Mouse (Mus musculus): ENCODE measurements around the gene Irgc1.

Irgc1 gene

GRCm38 (mm10) chr7:24470356-24470755 lies 18.3 kb upstream of the Irgc1 start:
- no peak for DNase-seq

DNA sequence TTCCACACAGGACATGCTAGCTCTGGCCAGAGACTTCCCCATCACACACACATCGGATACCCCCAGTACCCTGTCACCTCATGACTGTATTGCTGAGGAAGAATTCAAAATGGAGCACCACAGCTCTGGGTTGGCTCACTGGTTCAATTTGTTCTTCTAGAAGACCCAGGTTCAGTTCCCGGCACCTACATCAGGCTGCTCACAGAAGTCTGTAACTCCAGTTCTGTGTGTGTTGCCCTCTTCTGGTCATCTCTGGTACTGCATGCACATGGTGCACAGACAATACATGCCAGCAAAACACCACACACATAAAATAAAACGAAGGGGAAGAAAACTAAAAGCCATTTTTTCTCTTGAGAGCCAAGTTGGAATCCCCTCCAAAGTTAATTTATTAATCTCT lies 17.0 kb upstream of the Irgc1 start:
- no peak for DNase-seq

DNA sequence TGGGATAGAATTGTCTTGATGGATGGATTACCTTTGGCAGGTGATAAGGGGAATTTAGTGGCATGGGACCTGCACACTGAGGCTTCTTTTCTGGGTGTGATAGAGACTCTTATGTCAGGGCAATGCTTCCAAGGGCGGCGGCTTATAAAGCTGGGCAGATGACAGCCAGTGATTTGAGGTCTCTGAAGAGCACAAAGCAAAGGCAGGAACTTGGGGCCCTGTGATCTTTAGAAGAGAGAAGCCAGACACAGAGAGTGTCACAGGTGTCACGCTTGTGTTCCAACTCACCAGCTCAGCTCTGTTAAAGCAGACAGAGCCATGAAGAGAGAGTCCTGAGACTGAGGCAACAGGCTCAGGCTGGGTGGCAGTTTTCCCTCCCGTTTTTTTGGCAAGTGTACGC lies 15.8 kb upstream of the Irgc1 start:
- DNase-seq, result no peak

DNA sequence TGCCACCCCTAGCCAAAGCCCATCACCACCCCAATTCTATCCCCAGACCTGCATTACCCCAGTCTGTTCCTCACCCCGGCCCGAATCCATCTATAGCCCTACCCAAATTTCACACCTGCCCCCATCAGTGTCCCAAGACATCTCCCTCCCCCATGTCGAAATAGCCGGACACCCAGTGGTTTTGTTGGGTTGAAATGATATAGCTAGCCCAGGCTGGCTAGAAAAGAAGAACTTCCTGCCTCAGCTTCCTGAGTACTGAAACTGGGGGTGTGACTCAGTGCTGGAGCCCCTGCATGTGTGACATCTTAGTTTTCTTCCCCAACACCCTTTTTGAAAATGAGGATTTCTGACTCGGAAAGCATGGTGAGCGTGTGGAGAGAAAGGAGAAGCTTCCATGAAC lies 14.7 kb upstream of the Irgc1 start:
- DNase-seq, result no peak

DNA sequence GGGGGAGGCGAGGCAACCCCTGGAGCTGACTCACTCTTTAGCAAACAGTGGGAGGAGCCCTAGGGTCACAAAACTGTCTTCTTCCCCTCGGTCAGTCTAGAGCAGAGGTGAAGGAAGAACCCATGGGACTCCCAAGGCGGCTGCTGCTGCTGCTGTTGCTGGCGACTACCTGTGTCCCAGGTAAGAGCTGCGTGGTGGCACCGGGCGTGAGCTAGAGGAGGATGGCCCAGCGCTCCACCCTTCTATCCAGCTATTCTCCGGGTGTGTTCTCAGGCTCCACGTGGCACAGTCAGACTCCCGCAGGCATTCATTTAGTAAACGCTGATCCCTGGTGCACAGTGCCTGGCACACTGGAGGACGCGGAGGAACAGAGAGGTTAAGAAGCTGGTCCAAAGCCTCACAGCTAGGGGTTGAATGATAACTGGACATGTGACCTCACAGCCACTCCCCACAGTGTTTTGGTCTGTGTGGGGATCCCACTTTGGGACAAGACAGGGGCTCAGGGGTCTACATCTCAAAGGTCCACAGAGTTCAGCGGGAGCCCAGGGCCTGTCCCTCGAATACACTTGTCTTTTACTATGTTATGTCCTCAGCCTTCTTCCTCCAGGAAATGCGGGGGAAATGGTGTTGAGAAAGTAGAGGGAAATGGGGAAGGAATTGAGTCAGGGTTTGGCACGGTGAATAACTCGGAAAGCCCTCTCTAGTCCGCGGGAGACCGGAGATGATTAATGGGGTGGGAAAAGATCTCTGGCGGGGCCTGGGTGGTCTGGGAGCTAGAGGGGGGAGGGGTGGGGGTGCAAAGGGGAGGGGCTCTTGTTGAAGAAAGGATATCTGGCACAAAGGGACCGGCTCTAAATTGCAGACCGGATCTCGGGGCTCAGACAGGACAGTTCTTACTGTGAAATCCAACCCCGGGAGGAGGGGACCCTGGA lies 10.6 kb upstream of the Irgc1 start, which contains the start of gene Plaur:
Gene Plaur (plus strand): TSS at position 97 of the 932 bp plus-strand sequence.
- no peak for DNase-seq

- no peak for DNase-seq
Measured at GRCm38 (mm10) chr7:24461376-24462051, 9.4 kb upstream of the Irgc1 start.

DNA sequence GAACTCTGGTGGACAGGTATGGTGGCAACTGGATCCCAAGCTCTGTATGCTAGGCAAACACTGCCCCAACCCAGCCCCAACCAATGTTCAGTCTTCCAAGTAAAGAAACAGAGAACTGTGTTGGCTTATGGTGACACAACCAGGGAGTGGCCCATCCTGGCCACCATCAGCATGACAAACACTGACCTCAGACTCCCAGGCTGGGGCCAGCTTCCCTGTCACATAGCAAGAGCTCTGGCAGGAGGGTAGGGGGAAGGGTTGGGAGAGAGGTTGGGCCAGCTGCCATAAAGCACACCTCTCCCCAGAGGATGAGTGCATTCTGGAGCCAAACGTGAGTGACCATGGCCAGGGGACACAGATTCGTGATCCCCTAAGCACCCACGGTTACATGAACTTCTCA lies 7.7 kb upstream of the Irgc1 start:
- no peak for DNase-seq

GRCm38 (mm10) chr7:24459440-24459839 lies 7.3 kb upstream of the Irgc1 start:
- no peak for DNase-seq

DNA sequence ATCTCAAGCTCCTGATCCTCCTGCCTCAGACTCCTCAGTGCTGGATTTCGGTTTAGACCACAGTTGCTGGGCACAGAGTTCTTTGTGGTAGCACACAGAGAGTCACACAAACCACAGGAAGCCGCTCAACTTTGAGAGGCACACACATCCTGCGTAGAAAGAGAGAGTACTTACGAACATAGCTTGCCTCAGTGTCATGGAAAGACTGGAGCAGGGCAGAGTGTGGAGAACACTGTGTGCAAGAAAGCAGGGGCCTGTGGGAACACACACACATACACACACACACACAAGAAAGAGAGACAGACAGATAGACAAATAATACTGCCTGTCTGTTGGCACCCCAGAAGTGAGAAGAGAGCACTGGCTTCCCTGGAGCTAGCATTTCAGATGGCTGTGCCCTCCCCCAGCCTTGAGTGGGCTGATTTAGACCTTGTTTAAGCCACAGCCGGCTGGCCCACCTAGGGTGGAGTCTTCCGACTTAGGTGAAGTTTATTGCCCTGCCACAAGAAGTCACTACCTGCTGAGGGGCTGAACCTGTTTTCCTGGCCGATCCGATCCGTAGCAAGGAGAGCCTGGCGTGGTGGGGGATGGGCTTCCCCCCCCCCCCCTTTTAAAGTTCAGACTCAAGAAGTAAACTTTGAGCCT lies 5.8 kb upstream of the Irgc1 start:
- no peak for DNase-seq

DNA sequence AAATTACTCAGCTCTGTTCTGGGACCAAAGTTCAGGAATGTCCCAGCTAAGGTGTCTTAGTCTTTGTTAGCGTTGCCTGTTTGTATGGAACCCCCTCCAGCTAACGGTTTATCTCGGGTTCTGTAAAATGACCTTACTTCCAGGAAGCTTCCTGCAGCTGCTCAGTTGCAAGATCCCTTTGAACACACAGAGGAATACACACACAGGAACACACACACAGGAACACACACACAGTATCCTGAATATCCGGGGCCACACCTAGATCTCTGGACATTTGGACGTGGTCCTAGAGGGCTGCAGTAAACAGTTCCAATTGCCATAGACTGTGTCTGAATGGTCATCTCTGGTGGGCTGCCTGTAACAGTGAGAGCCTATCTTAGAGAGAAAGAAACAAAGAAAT lies 3.6 kb upstream of the Irgc1 start:
- DNase-seq, result no peak

DNA sequence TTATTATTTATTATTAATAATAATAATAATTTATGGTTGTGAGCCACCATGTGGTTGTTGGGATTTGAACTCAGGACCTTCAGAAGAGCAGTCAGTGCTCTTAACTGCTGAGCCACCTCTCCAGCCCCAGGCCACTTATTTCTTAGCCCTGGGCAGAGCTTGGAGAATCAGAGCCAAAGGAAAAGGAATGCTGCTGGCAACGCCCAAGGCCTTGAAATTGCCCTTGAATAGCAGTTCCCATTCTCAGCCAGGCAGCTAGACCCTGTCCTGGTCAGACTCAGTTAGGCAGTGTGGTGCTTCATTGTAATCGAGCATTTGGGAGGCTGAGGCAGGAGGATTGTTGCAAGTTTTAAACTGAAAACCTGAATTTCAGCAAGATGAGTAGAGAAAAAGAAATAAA lies 2.1 kb upstream of the Irgc1 start:
- no peak for DNase-seq

GRCm38 (mm10) chr7:24450585-24451017 lies 1.5 kb downstream of the Irgc1 start:
- no peak for DNase-seq

DNA sequence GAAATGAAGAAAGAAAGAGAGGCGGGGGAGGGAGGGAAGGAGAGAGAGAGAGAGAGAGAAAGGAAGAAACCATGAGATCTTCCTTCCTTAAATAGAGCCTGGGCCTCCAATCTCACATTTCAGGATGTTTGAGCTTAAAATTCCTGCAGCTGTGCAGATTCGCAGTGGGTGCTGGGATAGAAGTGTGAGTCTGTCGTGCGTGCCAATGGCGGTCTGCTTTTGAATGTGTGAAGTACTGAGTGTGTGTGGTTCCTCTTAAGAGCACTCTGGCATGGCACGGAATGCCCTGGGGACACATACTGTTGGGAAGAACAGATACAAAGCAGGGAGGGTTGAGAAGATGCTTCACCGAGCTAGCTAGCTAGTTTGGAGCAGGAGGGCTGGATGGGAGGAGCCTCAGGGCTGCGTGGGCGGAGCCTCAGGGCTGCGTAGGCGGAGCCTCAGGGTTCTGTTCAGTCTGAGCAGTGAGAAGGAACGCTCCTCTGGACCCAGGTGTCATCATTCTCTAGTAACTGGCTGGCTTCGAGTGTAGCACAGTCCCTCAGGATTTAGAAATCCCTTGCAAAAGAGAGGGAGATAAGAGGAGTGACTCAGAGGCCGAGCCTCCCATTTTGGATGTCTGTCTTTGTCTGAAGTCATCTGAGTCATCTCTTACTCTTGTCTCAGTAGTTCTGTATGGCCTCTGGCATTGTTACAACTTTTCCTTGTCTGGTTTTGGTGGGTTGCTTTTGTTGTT lies 3.1 kb downstream of the Irgc1 start:
- DNase-seq, result no peak

GRCm38 (mm10) chr7:24446697-24447340 lies 5.3 kb downstream of the Irgc1 start:
- DNase-seq, result no peak

DNA sequence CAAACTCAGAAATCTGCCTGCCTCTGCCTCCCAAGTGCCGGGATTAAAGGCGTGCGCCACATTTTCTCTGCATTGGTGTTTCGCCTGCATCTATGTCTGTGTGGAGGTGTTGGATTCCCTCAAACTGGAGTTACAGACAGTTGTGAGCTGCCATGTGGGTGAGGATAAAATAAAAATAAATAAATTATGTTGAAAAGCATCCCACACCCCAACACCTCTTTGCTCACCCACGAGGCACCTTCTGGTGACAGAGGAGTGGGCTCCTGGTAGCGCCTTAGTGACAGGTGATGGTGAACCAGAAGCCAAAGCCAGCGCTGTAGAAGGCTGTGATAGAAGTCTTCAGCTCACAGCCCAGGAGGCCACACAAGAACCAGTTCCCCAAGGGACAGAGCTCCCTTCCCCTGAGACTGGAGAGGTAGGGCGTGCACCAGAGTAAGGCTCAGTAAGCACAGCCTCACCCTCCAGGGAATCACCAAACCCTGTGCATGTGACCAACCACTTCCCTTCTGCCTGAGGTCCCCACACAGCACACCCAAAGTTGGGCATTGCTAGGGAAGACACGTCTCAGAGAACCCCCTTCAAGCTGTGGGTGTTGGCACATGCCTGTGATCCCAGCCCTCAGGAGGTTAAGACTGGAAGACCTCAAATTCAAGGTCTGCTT lies 6.7 kb downstream of the Irgc1 start:
- no peak for DNase-seq

GRCm38 (mm10) chr7:24442313-24442712 lies 9.8 kb downstream of the Irgc1 start:
- DNase-seq, result no peak

DNA sequence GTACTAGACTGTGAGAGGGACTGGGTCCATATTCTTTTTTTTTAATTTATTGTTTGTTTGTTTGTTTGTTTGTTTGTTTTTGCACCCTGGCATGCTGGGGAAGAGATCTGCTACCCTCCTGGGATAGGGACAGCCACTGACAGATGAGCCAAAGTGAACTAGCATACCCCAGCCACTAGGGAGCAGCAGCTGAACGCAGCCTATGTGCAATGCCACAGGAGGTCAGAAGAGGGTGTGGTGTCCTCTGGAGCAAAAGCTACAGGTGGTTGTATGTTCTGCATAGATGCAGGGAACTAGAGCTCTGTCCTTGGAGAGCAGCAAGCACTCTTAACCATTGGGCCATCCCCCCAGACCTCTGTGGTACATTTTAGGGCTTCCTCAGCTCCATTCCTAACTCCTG lies 10.3 kb downstream of the Irgc1 start:
- DNase-seq, result peak; percentile 56

- no peak for DNase-seq
Measured at GRCm38 (mm10) chr7:24439891-24440290, 12.2 kb downstream of the Irgc1 start.

- DNase-seq, result no peak
Measured at GRCm38 (mm10) chr7:24439191-24439590, 12.9 kb downstream of the Irgc1 start.

DNA sequence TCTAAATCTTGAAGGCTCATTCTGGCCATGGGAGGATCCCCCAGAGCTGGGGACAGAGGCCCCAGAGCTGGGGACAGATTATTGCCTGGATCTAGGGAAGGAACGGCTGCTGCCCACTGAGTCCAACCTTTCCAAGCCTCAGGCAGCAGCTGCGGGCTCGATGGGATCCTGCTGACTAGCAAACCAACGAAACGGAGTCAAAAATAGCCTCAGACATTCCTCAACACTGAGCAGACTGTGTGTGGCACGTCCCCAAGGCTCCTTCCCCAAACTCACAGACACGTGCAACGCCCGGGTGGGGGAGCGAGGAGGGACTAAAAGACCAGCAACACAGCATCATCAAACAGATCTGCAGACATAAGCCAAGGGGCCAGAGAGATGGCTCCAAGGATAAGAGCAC lies 14.1 kb downstream of the Irgc1 start:
- DNase-seq, result peak; percentile 75

DNA sequence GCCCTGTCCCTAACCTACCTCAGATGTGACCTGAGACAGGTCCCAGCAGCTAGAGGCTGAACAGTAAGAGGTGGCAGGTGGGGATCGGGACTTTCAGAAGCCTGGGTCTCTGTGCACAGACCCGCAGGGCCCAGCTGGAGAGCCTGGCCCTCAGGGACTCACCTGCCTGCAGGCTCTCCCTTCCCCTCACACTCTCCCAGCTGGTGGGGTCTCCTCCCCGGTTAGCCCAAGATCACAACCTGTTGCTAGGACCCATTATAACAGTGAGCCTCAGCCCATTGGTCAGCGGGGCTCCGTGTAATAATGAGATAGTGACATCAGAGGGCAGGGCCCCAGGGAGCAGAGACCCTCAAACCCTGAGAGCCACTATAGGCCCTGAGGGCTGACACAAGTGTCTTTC lies 16.8 kb downstream of the Irgc1 start:
- no peak for DNase-seq

GRCm38 (mm10) chr7:24431713-24432112 lies 20.4 kb downstream of the Irgc1 start:
- no peak for DNase-seq

Measured in right cerebral cortex, postnatal 14 days (tissue).